Mouse (Mus musculus) spleen, postnatal 14 days (tissue): Measurements from ENCODE around the gene C2.
"Not testable (repeated sequence)": the region's sequence is repeated elsewhere in the genome, so short reads cannot be mapped to it uniquely, and the experiment has no call there.

Experiments
- DNase-seq, 2 experiments: peaks; one replicate each; pipeline ENCODE4 v3.0.0; 2021 to 2022; ENCODE audit warnings: low spot score in 2 of 2

The C2 gene

DNA sequence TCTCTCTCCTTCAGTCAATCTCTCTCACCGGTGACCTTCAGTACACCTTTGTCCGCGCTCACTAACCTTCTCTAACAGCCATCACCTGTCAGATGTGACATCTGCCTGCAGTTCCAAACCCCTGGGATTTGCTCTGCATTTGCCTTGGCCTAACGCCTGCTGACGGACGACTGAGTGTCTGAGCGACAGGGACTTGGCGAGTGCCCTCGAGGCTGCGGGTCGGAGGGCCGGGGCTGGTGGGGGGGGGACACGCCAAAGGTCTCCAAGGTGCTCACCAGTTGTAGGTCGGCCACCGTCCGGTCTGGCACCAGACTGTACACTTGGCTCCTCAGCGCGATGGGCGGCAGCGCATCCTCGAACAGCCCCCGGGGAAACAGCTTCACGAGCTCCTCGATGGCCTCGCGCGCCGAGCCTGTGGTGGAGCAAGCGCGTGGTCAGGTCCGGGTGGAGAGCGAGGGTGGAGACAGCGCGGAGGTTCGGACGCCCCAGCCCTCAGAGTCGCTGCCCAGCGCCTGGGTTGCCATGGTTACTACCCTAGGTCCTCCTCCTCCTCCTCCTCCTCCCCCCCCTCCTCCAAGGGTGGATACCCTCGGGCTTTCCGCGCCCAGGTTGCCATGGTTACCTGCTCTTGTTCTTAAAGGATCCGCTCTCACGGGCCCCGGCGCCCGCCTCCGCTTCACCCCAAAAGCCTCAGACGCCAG is 61.8 kb downstream of the C2 start:
- DNase-seq: no peak

- not testable (repeated sequence) for DNase-seq
Observed at GRCm38 (mm10) chr17:34830776-34831175, 67.3 kb downstream of the C2 start.

DNA sequence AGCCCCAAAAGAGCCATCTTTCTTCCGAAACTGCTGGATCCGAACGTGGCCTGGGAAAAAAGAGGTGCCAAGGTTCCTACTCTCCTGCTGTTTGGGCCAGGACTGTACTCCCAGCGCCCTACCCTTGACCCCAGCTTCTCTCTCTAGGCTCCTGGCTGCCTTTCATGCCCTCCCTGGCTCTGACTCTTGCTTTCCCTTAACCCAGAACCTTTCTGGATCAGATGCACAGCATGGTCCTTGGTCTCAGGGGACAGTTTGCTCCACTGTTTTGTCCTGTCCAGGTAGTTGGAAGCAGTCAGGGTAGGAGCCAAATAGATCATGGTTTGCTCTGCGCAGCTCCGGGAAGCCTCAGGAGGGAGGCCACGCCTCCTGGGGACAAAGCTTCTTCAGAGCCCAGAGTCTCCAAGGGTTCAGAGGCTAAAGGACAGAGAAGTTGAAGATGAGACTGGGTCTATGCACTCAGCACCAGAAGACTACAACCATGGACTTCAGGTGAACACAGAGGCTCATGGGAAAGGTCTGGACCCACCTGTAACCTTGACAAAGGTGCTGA is 83.2 kb downstream of the C2 start:
- DNase-seq: no peak

- peak in 1 of 2 experiments; percentile 18 for DNase-seq
Observed at GRCm38 (mm10) chr17:34813747-34814146, 84.3 kb downstream of the C2 start.
